Mouse (Mus musculus): ENCODE data around the gene Ism2. TPM values are rescaled to one million over a fixed set of nuclear protein-coding genes. Genes with fewer than 3 reads are reported as not detected.
A peak's percentile ranks its signal among the peaks of the same experiment; 100 is the strongest.

Ism2 gene
- polyA plus RNA-seq, 1 experiment from 2014 or later, result 0.08 TPM

DNA sequence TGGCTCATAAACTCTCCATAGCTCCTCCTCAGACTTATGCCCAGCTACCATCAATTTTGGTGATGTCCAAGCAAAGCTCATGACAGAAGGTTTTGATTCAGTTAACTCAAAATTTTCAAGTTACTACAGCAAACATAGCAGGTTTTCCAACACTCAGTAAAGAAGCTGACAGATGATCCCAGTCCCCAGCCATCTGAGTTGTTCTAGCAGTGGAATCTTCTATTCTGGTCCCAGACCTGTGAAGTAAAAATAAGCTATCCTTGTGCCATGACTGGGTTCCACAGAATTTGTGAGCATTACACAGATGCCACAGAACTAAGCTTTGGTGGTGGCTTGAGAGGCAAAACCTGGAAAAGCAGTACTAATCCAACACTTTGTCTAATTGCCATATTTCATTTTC lies 34.3 kb upstream of the Ism2 start:
- Histone ChIP-seq H3K9ac (replicated peaks) (no peak overlapping the region), H3K36me3 (replicated peaks; ENCODE audit: insufficient read depth, low read length) (peaks cover 21% of the 10 kb centered on the region), H3K4me2 (ENCODE audit: low read depth, low read length) (no peak overlapping the region), H3K4me1 (ENCODE audit: insufficient read depth) (0 out of 2 replicates have a peak, but pooled peaks cover 3% of the 10 kb centered on the region), H3K27ac (ENCODE audit: low read depth) (no peak overlapping the region), H3K27me3 (ENCODE audit: insufficient read depth, low read length) (no peaks in the 10 kb centered on the region), H3K4me3 (ENCODE audit: low read depth, low read length) (no peak overlapping the region), H3K9me3 (ENCODE audit: low read length) (no peaks in the 10 kb centered on the region)
- no peak for TF ChIP-seq CTCF (IDR thresholded peaks at IDR 0.05; ENCODE audit: low read depth)
- no peak for TF ChIP-seq EP300 (IDR thresholded peaks at IDR 0.05; ENCODE audit: low read depth)
- DNase-seq, result no peak
- no peak for ATAC-seq

GRCm38 (mm10) chr12:87332511-87332910 lies 33.0 kb upstream of the Ism2 start:
- Histone ChIP-seq H3K27ac (ENCODE audit: low read depth) (no peak overlapping the region), H3K9me3 (ENCODE audit: low read length) (no peaks in the 10 kb centered on the region), H3K4me1 (ENCODE audit: insufficient read depth) (peaks cover 9% of the 10 kb centered on the region; the same call in 1 of the 2 replicates), H3K27me3 (ENCODE audit: insufficient read depth, low read length) (no peaks in the 10 kb centered on the region), H3K36me3 (replicated peaks; ENCODE audit: insufficient read depth, low read length) (peaks cover 21% of the 10 kb centered on the region), H3K4me3 (ENCODE audit: low read depth, low read length) (no peak overlapping the region), H3K4me2 (ENCODE audit: low read depth, low read length) (no peak overlapping the region), H3K9ac (replicated peaks) (no peak overlapping the region)
- DNase-seq, result no peak
- WGBS (ENCODE audit: insufficient replicate concordance), result 74% methylated on average over 4 of the region's 4 CpGs
- ATAC-seq, result no peak
- TF ChIP-seq CTCF (IDR thresholded peaks at IDR 0.05; ENCODE audit: low read depth), result no peak

DNA sequence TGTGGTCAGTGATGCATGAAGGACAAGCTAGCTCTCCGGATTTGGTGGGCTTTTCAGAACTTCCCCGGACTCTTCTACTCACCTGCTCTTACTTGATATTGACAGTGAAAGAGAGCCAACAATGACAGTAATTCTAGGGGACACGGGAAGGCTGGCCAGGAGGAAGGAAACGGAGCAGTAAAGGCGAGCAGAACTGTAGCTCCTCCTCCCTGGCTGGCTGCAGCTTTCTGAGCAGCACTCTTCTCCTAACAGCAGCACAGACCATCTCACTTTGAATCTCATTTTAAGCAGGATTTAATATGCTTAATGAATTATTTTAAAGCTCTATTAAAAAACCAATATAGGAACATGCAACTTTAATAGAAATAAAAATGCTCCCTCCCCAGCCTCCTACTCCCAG lies 32.4 kb upstream of the Ism2 start:
- Histone ChIP-seq H3K9me3 (ENCODE audit: low read length) (no peaks in the 10 kb centered on the region), H3K9ac (replicated peaks) (no peak overlapping the region), H3K4me3 (ENCODE audit: low read depth, low read length) (no peak overlapping the region), H3K27ac (ENCODE audit: low read depth) (no peak overlapping the region), H3K27me3 (ENCODE audit: insufficient read depth, low read length) (no peaks in the 10 kb centered on the region), H3K36me3 (replicated peaks; ENCODE audit: insufficient read depth, low read length) (peaks cover 21% of the 10 kb centered on the region), H3K4me2 (ENCODE audit: low read depth, low read length) (no peak overlapping the region), H3K4me1 (ENCODE audit: insufficient read depth) (peaks cover 12% of the 10 kb centered on the region; the same call in 1 of the 2 replicates)
- WGBS (ENCODE audit: insufficient replicate concordance), result 39% methylated on average over 5 of the region's 5 CpGs
- TF ChIP-seq CTCF (IDR thresholded peaks at IDR 0.05; ENCODE audit: low read depth) (no peak), EP300 (IDR thresholded peaks at IDR 0.05; ENCODE audit: low read depth) (no peak)
- DNase-seq, result no peak
- no peak for ATAC-seq

DNA sequence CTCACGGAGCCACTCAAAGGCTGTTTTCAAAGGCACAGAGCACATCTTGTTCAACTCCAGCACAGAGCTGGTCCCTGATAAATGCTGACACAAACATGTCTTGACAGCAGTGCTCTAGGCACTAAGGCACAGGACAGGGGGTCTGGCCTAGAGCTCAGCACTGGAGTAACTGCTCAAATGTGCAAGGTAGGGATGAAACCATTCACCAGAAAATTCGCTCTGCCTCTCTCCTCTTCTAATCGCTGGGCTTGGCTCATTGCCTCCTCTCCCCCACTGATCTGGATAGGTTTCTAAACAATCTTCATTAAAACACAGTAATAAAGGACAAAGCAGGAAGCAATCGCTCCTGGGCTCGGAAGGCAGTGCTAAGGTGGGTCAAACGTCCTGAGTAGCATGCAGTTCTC lies 31.6 kb upstream of the Ism2 start:
- H3K9ac ChIP-seq (replicated peaks), result no peak overlapping the region
- DNase-seq, result no peak

DNA sequence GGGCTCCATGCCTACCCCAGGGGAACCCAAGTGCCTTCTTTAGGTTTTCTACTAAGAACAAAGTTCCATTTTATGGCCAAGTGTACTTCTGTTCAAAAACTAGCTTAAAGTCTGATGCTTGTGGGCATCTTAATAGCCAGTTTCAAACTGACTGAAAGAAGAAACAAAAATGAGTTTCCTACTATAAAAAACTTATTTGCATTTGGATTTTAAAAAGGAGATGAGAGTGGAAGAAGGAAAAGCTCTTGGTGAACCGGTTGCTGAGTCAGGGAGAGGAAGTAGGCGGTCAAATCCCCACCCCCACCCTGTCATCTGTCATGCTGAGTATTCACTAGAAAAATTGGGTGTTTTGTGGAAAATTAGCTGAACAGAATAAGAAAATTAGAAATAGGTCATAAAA lies 30.7 kb upstream of the Ism2 start:
- Histone ChIP-seq H3K9me3 (ENCODE audit: low read length) (no peaks in the 10 kb centered on the region), H3K4me3 (ENCODE audit: low read depth, low read length) (no peak overlapping the region), H3K27me3 (ENCODE audit: insufficient read depth, low read length) (no peaks in the 10 kb centered on the region), H3K36me3 (replicated peaks; ENCODE audit: insufficient read depth, low read length) (peaks cover 21% of the 10 kb centered on the region), H3K4me2 (ENCODE audit: low read depth, low read length) (no peak overlapping the region), H3K9ac (replicated peaks) (no peak overlapping the region), H3K4me1 (ENCODE audit: insufficient read depth) (peaks cover 12% of the 10 kb centered on the region; the same call in 1 of the 2 replicates), H3K27ac (ENCODE audit: low read depth) (0 out of 2 replicates have a peak overlapping the region, but pooled peaks have one; percentile 23)
- ATAC-seq (no peak), DNase-seq (no peak)
- TF ChIP-seq CTCF (IDR thresholded peaks at IDR 0.05; ENCODE audit: low read depth), result no peak
- no peak for TF ChIP-seq EP300 (IDR thresholded peaks at IDR 0.05; ENCODE audit: low read depth)
- WGBS (ENCODE audit: insufficient replicate concordance), result 39% methylated on average over 2 of the region's 2 CpGs

More for the DNA sequence above, 31.6 kb upstream of the Ism2 start:
- Histone ChIP-seq H3K27ac (ENCODE audit: low read depth) (no peak overlapping the region), H3K9me3 (ENCODE audit: low read length) (no peaks in the 10 kb centered on the region), H3K4me1 (ENCODE audit: insufficient read depth) (peaks cover 12% of the 10 kb centered on the region; the same call in 1 of the 2 replicates), H3K27me3 (ENCODE audit: insufficient read depth, low read length) (no peaks in the 10 kb centered on the region), H3K36me3 (replicated peaks; ENCODE audit: insufficient read depth, low read length) (peaks cover 24% of the 10 kb centered on the region), H3K4me2 (ENCODE audit: low read depth, low read length) (no peak overlapping the region), H3K4me3 (ENCODE audit: low read depth, low read length) (no peak overlapping the region)
- TF ChIP-seq CTCF (IDR thresholded peaks at IDR 0.05; ENCODE audit: low read depth) (no peak), EP300 (IDR thresholded peaks at IDR 0.05; ENCODE audit: low read depth) (no peak)
- no peak for ATAC-seq
- WGBS (ENCODE audit: insufficient replicate concordance), result 72% methylated on average over 6 of the region's 6 CpGs

DNA sequence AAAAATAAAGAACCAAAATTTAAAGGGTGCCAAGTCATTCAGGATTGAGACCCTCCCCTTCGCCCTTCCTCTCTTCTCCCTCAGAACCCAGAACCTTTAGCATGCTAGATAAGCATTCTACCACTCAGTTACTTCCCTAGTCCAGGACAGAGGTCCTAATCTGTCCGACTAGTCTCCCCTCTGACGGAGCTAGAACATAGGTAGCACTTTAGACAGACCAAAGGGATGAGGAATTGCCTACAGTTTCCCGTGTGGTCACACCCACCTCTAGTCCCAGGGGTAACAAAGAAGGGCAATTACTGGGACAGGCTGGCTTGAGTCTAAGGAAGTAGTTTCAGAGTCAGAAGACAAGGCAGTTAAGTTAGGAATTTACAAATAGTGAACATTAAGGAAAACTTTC lies 28.5 kb upstream of the Ism2 start:
- H3K4me2 ChIP-seq (ENCODE audit: low read depth, low read length), result no peak overlapping the region
- ATAC-seq (no peak), DNase-seq (no peak)
- no peak overlapping the region for H3K9ac ChIP-seq (replicated peaks)
- H3K36me3 ChIP-seq (replicated peaks; ENCODE audit: insufficient read depth, low read length), result peaks cover 18% of the 10 kb centered on the region
- H3K4me3 ChIP-seq (ENCODE audit: low read depth, low read length), result no peak overlapping the region
- H3K9me3 ChIP-seq (ENCODE audit: low read length), result no peaks in the 10 kb centered on the region
- TF ChIP-seq CTCF (IDR thresholded peaks at IDR 0.05; ENCODE audit: low read depth) (no peak), EP300 (IDR thresholded peaks at IDR 0.05; ENCODE audit: low read depth) (no peak)
- H3K4me1 ChIP-seq (ENCODE audit: insufficient read depth), result peaks cover 12% of the 10 kb centered on the region; the same call in 1 of the 2 replicates
- H3K27ac ChIP-seq (ENCODE audit: low read depth), result no peak overlapping the region
- no peaks in the 10 kb centered on the region for H3K27me3 ChIP-seq (ENCODE audit: insufficient read depth, low read length)
- WGBS (ENCODE audit: insufficient replicate concordance), result 37% methylated on average over 4 of the region's 4 CpGs

DNA sequence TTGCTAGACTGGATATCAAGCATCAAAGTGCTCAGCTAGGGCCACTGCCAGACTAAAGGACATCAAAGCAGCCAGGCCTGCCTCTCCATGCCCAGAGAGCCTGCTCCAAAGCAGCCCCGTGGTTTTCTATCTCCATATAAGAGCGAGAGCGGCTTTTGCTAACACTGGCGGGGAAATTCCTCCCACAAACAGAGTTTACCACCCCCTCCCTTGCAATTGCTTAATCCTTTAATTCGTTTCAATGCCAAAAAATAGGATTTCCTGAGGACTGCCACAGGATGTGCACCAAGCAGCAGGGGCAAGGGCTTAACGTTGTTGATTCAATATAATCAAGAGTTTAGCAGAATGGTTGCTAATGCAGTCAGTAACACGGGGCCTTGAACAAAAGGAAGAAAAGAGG lies 28.1 kb upstream of the Ism2 start:
- H3K9ac ChIP-seq (replicated peaks), result no peak overlapping the region
- peaks cover 14% of the 10 kb centered on the region for H3K36me3 ChIP-seq (replicated peaks; ENCODE audit: insufficient read depth, low read length)
- no peak overlapping the region for H3K4me2 ChIP-seq (ENCODE audit: low read depth, low read length)
- ATAC-seq, result no peak
- no peak for DNase-seq
- TF ChIP-seq CTCF (IDR thresholded peaks at IDR 0.05; ENCODE audit: low read depth) (no peak), EP300 (IDR thresholded peaks at IDR 0.05; ENCODE audit: low read depth) (no peak)
- WGBS (ENCODE audit: insufficient replicate concordance), result 29% methylated on average over 7 of the region's 7 CpGs
- H3K4me1 ChIP-seq (ENCODE audit: insufficient read depth), result peaks cover 12% of the 10 kb centered on the region; the same call in 1 of the 2 replicates
- no peak overlapping the region for H3K27ac ChIP-seq (ENCODE audit: low read depth)
- H3K27me3 ChIP-seq (ENCODE audit: insufficient read depth, low read length), result no peaks in the 10 kb centered on the region
- H3K9me3 ChIP-seq (ENCODE audit: low read length), result no peaks in the 10 kb centered on the region
- no peak overlapping the region for H3K4me3 ChIP-seq (ENCODE audit: low read depth, low read length)
